Mouse (Mus musculus) layer of hippocampus, adult 8-10 months (tissue): Measurements from ENCODE around the gene Wdr74. TPM values are rescaled to one million over a fixed set of nuclear protein-coding genes. Genes with fewer than 3 reads are reported as not detected.

Experiments
- DNase-seq, 2 experiments: peaks; one replicate each; pipeline ENCODE4 v3.0.0; 2022; ENCODE audit warnings: low spot score in 2 of 2
- total RNA-seq, 4 experiments: library from RNA; stranded (reverse); gene quantifications; 2 replicates each; pipeline ENCODE4 v1.2.4; 2022

Gene Wdr74
- total RNA-seq, 4 experiments from 2014 or later: 44.0 to 45.3 (median 44.3) TPM

- DNase-seq: peak; percentile 96
Observed at GRCm38 (mm10) chr19:8741243-8741869, 5.7 kb downstream of the Wdr74 start, which contains the start of gene Stx5a. Gene Stx5a, plus strand, starts transcription at chr19:8741413.

- no peak for DNase-seq
Observed at GRCm38 (mm10) chr19:8742176-8742575, 6.5 kb downstream of the Wdr74 start.

GRCm38 (mm10) chr19:8745382-8745781 lies 9.8 kb downstream of the Wdr74 start:
- DNase-seq: no peak

GRCm38 (mm10) chr19:8747368-8747767 lies 11.7 kb downstream of the Wdr74 start:
- DNase-seq: no peak

- no peak for DNase-seq
Observed at GRCm38 (mm10) chr19:8755652-8756051, 20.0 kb downstream of the Wdr74 start.

- DNase-seq: peak; percentile 75 to 90
Observed at GRCm38 (mm10) chr19:8756635-8757387, 21.2 kb downstream of the Wdr74 start, which contains the start of gene Nxf1. Gene Nxf1, plus strand, starts transcription at chr19:8757073.

- no peak for DNase-seq
Observed at GRCm38 (mm10) chr19:8757471-8757998, 21.9 kb downstream of the Wdr74 start.

- no peak for DNase-seq
Observed at GRCm38 (mm10) chr19:8758899-8759298, 23.3 kb downstream of the Wdr74 start.

GRCm38 (mm10) chr19:8760757-8761156 lies 25.1 kb downstream of the Wdr74 start:
- DNase-seq: no peak

GRCm38 (mm10) chr19:8763276-8763675 lies 27.6 kb downstream of the Wdr74 start:
- no peak for DNase-seq

GRCm38 (mm10) chr19:8765562-8765961 lies 29.9 kb downstream of the Wdr74 start:
- no peak for DNase-seq

GRCm38 (mm10) chr19:8770567-8771270 lies 35.1 kb downstream of the Wdr74 start, which contains the start of gene Tmem223:
Gene Tmem223, plus strand, starts transcription at chr19:8770996.
- DNase-seq: peak; percentile 72 to 80

GRCm38 (mm10) chr19:8772996-8773395 lies 37.4 kb downstream of the Wdr74 start:
- DNase-seq: no peak

GRCm38 (mm10) chr19:8773409-8773808 lies 37.8 kb downstream of the Wdr74 start:
- no peak for DNase-seq

- DNase-seq: peak; percentile 94 to 95
Observed at GRCm38 (mm10) chr19:8774086-8774835, 38.6 kb downstream of the Wdr74 start, which contains the start of gene Tmem179b. Gene Tmem179b, minus strand, starts transcription at chr19:8774467.

- DNase-seq: peak in 1 of 2 experiments; percentile 33
Observed at GRCm38 (mm10) chr19:8774951-8775421, 39.4 kb downstream of the Wdr74 start.

- DNase-seq: peak; percentile 94 to 95
Observed at GRCm38 (mm10) chr19:8786008-8786781, 50.6 kb downstream of the Wdr74 start, which contains the start of gene Taf6l. Gene Taf6l, minus strand, starts transcription at chr19:8786417.

GRCm38 (mm10) chr19:8788521-8788920 lies 52.9 kb downstream of the Wdr74 start:
- DNase-seq: no peak

GRCm38 (mm10) chr19:8789171-8789570 lies 53.5 kb downstream of the Wdr74 start:
- DNase-seq: peak in 1 of 2 experiments; percentile 43

- no peak for DNase-seq
Observed at GRCm38 (mm10) chr19:8790171-8790570, 54.5 kb downstream of the Wdr74 start.
